Mouse (Mus musculus): ENCODE data around the gene Aip. TPM values are rescaled to one million over a fixed set of nuclear protein-coding genes. Genes with fewer than 3 reads are reported as not detected.

The Aip gene
- polyA plus RNA-seq, 1 experiment from 2014 or later = 26.8 TPM

GRCm38 (mm10) chr19:4094348-4094747, 31.3 kb downstream of the Aip start:
- 76% methylated on average over 3 of the region's 3 CpGs for WGBS (ENCODE audit: insufficient replicate concordance)
- H3K4me1 ChIP-seq (ENCODE audit: insufficient read depth) = peaks cover 21% of the 10 kb centered on the region
- H3K4me2 ChIP-seq (ENCODE audit: low read depth, low read length) = no peak overlapping the region
- no peak for DNase-seq
- no peak overlapping the region for H3K27ac ChIP-seq (ENCODE audit: low read depth)
- no peaks in the 10 kb centered on the region for H3K36me3 ChIP-seq (replicated peaks; ENCODE audit: insufficient read depth, low read length)
- TF ChIP-seq EP300 (IDR thresholded peaks at IDR 0.05; ENCODE audit: low read depth) (no peak), CTCF (IDR thresholded peaks at IDR 0.05; ENCODE audit: low read depth) (no peak)
- ATAC-seq = no peak
- H3K4me3 ChIP-seq (ENCODE audit: low read depth, low read length) = no peak overlapping the region
- H3K9me3 ChIP-seq (ENCODE audit: low read length) = no peaks in the 10 kb centered on the region
- H3K9ac ChIP-seq (replicated peaks) = no peak overlapping the region
- 0 out of 2 replicates have a peak, but pooled peaks cover 3% of the 10 kb centered on the region for H3K27me3 ChIP-seq (ENCODE audit: insufficient read depth, low read length)

DNA sequence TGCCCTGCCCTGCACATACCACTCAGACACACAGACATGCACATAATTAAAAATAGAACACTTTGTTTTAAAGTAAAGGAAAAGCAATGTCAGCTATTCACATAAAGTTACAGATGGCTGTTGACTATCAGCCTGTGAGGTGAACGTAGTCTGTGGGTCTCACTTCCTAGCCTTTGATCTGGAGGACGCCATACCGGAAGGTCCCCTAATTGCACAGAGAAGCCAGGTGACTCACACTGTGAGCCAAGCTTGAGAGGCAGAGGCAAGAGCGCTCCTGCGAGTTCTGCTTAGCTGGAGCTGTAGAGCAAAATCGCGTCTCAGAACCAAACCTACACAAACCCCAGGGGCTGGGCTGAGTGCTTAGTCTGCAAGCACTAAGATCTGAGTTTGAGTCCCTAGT, 31.9 kb downstream of the Aip start:
- Histone ChIP-seq H3K4me3 (ENCODE audit: low read depth, low read length) (no peak overlapping the region), H3K9ac (replicated peaks) (no peak overlapping the region), H3K27ac (ENCODE audit: low read depth) (no peak overlapping the region), H3K4me1 (ENCODE audit: insufficient read depth) (peaks cover 16% of the 10 kb centered on the region), H3K27me3 (ENCODE audit: insufficient read depth, low read length) (0 out of 2 replicates have a peak, but pooled peaks cover 3% of the 10 kb centered on the region), H3K9me3 (ENCODE audit: low read length) (no peaks in the 10 kb centered on the region), H3K4me2 (ENCODE audit: low read depth, low read length) (no peak overlapping the region), H3K36me3 (replicated peaks; ENCODE audit: insufficient read depth, low read length) (no peaks in the 10 kb centered on the region)
- DNase-seq (no peak), ATAC-seq (no peak)
- TF ChIP-seq EP300 (IDR thresholded peaks at IDR 0.05; ENCODE audit: low read depth) (no peak), CTCF (IDR thresholded peaks at IDR 0.05; ENCODE audit: low read depth) (no peak)
- WGBS (ENCODE audit: insufficient replicate concordance) = 75% methylated on average over 7 of the region's 7 CpGs

- peaks cover 8% of the 10 kb centered on the region for H3K4me1 ChIP-seq (ENCODE audit: insufficient read depth)
- no peak for ATAC-seq
- H3K27me3 ChIP-seq (ENCODE audit: insufficient read depth, low read length) = 0 out of 2 replicates have a peak, but pooled peaks cover 3% of the 10 kb centered on the region
- no peak overlapping the region for H3K4me3 ChIP-seq (ENCODE audit: low read depth, low read length)
- no peak for TF ChIP-seq CTCF (IDR thresholded peaks at IDR 0.05; ENCODE audit: low read depth)
- TF ChIP-seq EP300 (IDR thresholded peaks at IDR 0.05; ENCODE audit: low read depth) = peak; percentile 88
- 52% methylated on average over 3 of the region's 3 CpGs for WGBS (ENCODE audit: insufficient replicate concordance)
- H3K4me2 ChIP-seq (ENCODE audit: low read depth, low read length) = no peak overlapping the region
- no peak for DNase-seq
- no peak overlapping the region for H3K27ac ChIP-seq (ENCODE audit: low read depth)
- H3K9me3 ChIP-seq (ENCODE audit: low read length) = no peaks in the 10 kb centered on the region
- no peaks in the 10 kb centered on the region for H3K36me3 ChIP-seq (replicated peaks; ENCODE audit: insufficient read depth, low read length)
- no peak overlapping the region for H3K9ac ChIP-seq (replicated peaks)
These were observed 32.9 kb downstream of the Aip start for GRCm38 (mm10) chr19:4092750-4093149.

- Histone ChIP-seq H3K27me3 (ENCODE audit: insufficient read depth, low read length) (0 out of 2 replicates have a peak, but pooled peaks cover 3% of the 10 kb centered on the region), H3K27ac (ENCODE audit: low read depth) (no peak overlapping the region), H3K9ac (replicated peaks) (no peak overlapping the region), H3K4me3 (ENCODE audit: low read depth, low read length) (no peak overlapping the region), H3K4me2 (ENCODE audit: low read depth, low read length) (no peak overlapping the region), H3K4me1 (ENCODE audit: insufficient read depth) (peaks cover 3% of the 10 kb centered on the region), H3K9me3 (ENCODE audit: low read length) (no peaks in the 10 kb centered on the region), H3K36me3 (replicated peaks; ENCODE audit: insufficient read depth, low read length) (no peaks in the 10 kb centered on the region)
- WGBS (ENCODE audit: insufficient replicate concordance) = 41% methylated on average over 2 of the region's 2 CpGs
- no peak for ATAC-seq
- no peak for TF ChIP-seq CTCF (IDR thresholded peaks at IDR 0.05; ENCODE audit: low read depth)
- no peak for DNase-seq
These were observed 34.3 kb downstream of the Aip start for GRCm38 (mm10) chr19:4091383-4091782.

GRCm38 (mm10) chr19:4090446-4090845, 35.2 kb downstream of the Aip start:
- ATAC-seq = no peak

GRCm38 (mm10) chr19:4089128-4089527, 36.5 kb downstream of the Aip start:
- 0 out of 2 replicates have a peak, but pooled peaks cover 6% of the 10 kb centered on the region for H3K27me3 ChIP-seq (ENCODE audit: insufficient read depth, low read length)
- TF ChIP-seq EP300 (IDR thresholded peaks at IDR 0.05; ENCODE audit: low read depth) = no peak
- TF ChIP-seq CTCF (IDR thresholded peaks at IDR 0.05; ENCODE audit: low read depth) = no peak

More at GRCm38 (mm10) chr19:4090446-4090845, 35.2 kb downstream of the Aip start:
- Histone ChIP-seq H3K36me3 (replicated peaks; ENCODE audit: insufficient read depth, low read length) (no peaks in the 10 kb centered on the region), H3K4me1 (ENCODE audit: insufficient read depth) (no peaks in the 10 kb centered on the region), H3K27ac (ENCODE audit: low read depth) (no peak overlapping the region), H3K9ac (replicated peaks) (no peak overlapping the region), H3K9me3 (ENCODE audit: low read length) (no peaks in the 10 kb centered on the region), H3K4me2 (ENCODE audit: low read depth, low read length) (no peak overlapping the region), H3K27me3 (ENCODE audit: insufficient read depth, low read length) (0 out of 2 replicates have a peak, but pooled peaks cover 6% of the 10 kb centered on the region), H3K4me3 (ENCODE audit: low read depth, low read length) (no peak overlapping the region)
- 74% methylated on average over 3 of the region's 3 CpGs for WGBS (ENCODE audit: insufficient replicate concordance)
- no peak for DNase-seq
- TF ChIP-seq EP300 (IDR thresholded peaks at IDR 0.05; ENCODE audit: low read depth) = no peak
- no peak for TF ChIP-seq CTCF (IDR thresholded peaks at IDR 0.05; ENCODE audit: low read depth)

DNA sequence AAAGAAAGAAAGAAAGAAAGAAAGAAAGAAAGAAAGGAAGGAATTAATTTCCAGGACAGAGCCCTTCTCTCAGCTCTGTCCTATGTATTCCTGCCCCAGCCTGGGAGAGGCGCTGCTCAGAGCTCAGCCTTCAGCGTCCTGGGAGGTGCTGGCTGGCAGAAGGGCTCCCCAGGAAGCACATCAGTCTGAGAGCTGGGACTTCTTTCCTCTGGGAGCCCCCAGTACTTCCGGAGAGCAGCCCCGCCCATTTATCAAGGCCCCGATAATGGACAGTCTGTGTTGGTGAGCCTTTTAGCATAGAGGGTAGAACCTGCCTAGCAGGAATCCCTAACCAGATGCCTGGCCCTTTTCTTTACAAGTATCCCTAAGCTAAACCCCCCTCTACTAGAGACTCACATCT, 37.5 kb downstream of the Aip start:
- H3K4me3 ChIP-seq (ENCODE audit: low read depth, low read length) = no peak overlapping the region
- no peaks in the 10 kb centered on the region for H3K9me3 ChIP-seq (ENCODE audit: low read length)
- 34% methylated on average over 5 of the region's 5 CpGs for WGBS (ENCODE audit: insufficient replicate concordance)
- no peaks in the 10 kb centered on the region for H3K36me3 ChIP-seq (replicated peaks; ENCODE audit: insufficient read depth, low read length)
- no peaks in the 10 kb centered on the region for H3K4me1 ChIP-seq (ENCODE audit: insufficient read depth)
- TF ChIP-seq CTCF (IDR thresholded peaks at IDR 0.05; ENCODE audit: low read depth) (no peak), EP300 (IDR thresholded peaks at IDR 0.05; ENCODE audit: low read depth) (no peak)
- no peak overlapping the region for H3K4me2 ChIP-seq (ENCODE audit: low read depth, low read length)
- H3K27me3 ChIP-seq (ENCODE audit: insufficient read depth, low read length) = 0 out of 2 replicates have a peak, but pooled peaks cover 6% of the 10 kb centered on the region
- ATAC-seq (no peak), DNase-seq (no peak)
- H3K27ac ChIP-seq (ENCODE audit: low read depth) = no peak overlapping the region
- H3K9ac ChIP-seq (replicated peaks) = no peak overlapping the region

More at GRCm38 (mm10) chr19:4089128-4089527, 36.5 kb downstream of the Aip start:
- Histone ChIP-seq H3K4me2 (ENCODE audit: low read depth, low read length) (no peak overlapping the region), H3K36me3 (replicated peaks; ENCODE audit: insufficient read depth, low read length) (no peaks in the 10 kb centered on the region), H3K4me1 (ENCODE audit: insufficient read depth) (no peaks in the 10 kb centered on the region), H3K4me3 (ENCODE audit: low read depth, low read length) (no peak overlapping the region), H3K9ac (replicated peaks) (no peak overlapping the region), H3K27ac (ENCODE audit: low read depth) (no peak overlapping the region), H3K9me3 (ENCODE audit: low read length) (no peaks in the 10 kb centered on the region)
- WGBS (ENCODE audit: insufficient replicate concordance) = 70% methylated on average over 6 of the region's 6 CpGs
- DNase-seq (no peak), ATAC-seq (no peak)

Data from liver, postnatal 0 days (tissue).